Comparison of ENCODE assay signal across 13 mouse cellular contexts in genomic region chr12:102432238-102432637, GRCm38 (mm10). TPM values are rescaled to one million over a fixed set of nuclear protein-coding genes. Genes with fewer than 3 reads are reported as not detected.
DNase-seq lines count a peak whose midpoint lies in the region; TF ChIP-seq lines count a peak whose summit lies in the region.
"Had no signal": no experiment of that assay in that cellular context is flagged by ENCODE, and none has a peak within 500 bp of the region (broad histone marks: within the 10 kb centered on the region; RNA-seq: fewer than 3 reads in every experiment).

No protein-coding gene starts in this region.

- H3K4me3 ChIP-seq in heart, embryonic 10.5 days: no peak overlapping the region
- no peak overlapping the region for H3K4me3 ChIP-seq in kidney, adult 2 months (ENCODE audit: insufficient read depth, low read depth, low read length)
- H3K4me3 ChIP-seq: layer of hippocampus, adult 2 months; limb, embryonic 12.5 days; liver, embryonic 15.5 days had no signal

- H3K36me3 ChIP-seq in heart, embryonic 10.5 days: peaks cover 2% of the 10 kb centered on the region; the same call in 1 of the 2 replicates
- no peaks in the 10 kb centered on the region for H3K36me3 ChIP-seq in kidney, adult 2 months (ENCODE audit: control insufficient read depth, insufficient read depth, low read length)
- H3K36me3 ChIP-seq: G1E; limb, embryonic 12.5 days; liver, embryonic 15.5 days had no signal

- DNase-seq in heart, embryonic 10.5 days (ENCODE audit: low spot score): no peak
- DNase-seq in heart, adult 9 months (ENCODE audit: low spot score in 2 of 2): no peak
- DNase-seq in kidney, adult 2 months: peak; percentile 40
- no peak for DNase-seq in kidney, adult 11 months
- DNase-seq in adrenal gland, adult 8-10 months: peak; percentile 67
- peak; percentile 67 for DNase-seq in lung, postnatal 36 days
- DNase-seq in frontal cortex, postnatal 10 days (ENCODE audit: low spot score in 2 of 2): no peak
- DNase-seq: cerebellum, adult 9-11 months; forebrain, postnatal 0 days had no signal

- 71% methylated on average over 12 of the region's 12 CpGs for WGBS in heart, embryonic 10.5 days
- WGBS in kidney, adult 2 months: 66% methylated on average over 12 of the region's 12 CpGs

- H3K9me3 ChIP-seq in heart, embryonic 10.5 days: no peaks in the 10 kb centered on the region
- H3K9me3 ChIP-seq: G1E; limb, embryonic 12.5 days; liver, embryonic 15.5 days had no signal

- no peaks in the 10 kb centered on the region for H3K27me3 ChIP-seq in heart, embryonic 10.5 days (ENCODE audit: insufficient read depth, poor library complexity, severe bottlenecking)
- no peaks in the 10 kb centered on the region for H3K27me3 ChIP-seq in kidney, adult 2 months (replicated peaks; ENCODE audit: control insufficient read depth, insufficient read depth, low read length)
- H3K27me3 ChIP-seq: limb, embryonic 12.5 days; liver, embryonic 15.5 days had no signal

- TF ChIP-seq POLR2A in kidney, adult 2 months (IDR thresholded peaks at IDR 0.05; ENCODE audit: low read depth, low read length): no peak

- TF ChIP-seq CTCF in kidney, adult 2 months (conservative IDR thresholded peaks at IDR 0.05; ENCODE audit: insufficient read depth, insufficient read length, low read depth, low read length): no peak

- 0 out of 2 replicates have a peak overlapping the region, but pooled peaks have one; percentile 5 for H3K27ac ChIP-seq in heart, embryonic 10.5 days
- no peak overlapping the region for H3K27ac ChIP-seq in kidney, adult 2 months (ENCODE audit: insufficient read depth, low read depth, low read length)
- H3K27ac ChIP-seq: layer of hippocampus, adult 2 months; limb, embryonic 12.5 days; liver, embryonic 15.5 days had no signal

- H3K4me1 ChIP-seq in heart, embryonic 10.5 days: peaks cover 21% of the 10 kb centered on the region
- H3K4me1 ChIP-seq in kidney, adult 2 months (ENCODE audit: control insufficient read depth, insufficient read depth, low read length): peaks cover 10% of the 10 kb centered on the region; the same call in 1 of the 2 replicates
- H3K4me1 ChIP-seq: limb, embryonic 12.5 days had no signal

RNA-seq across cellular contexts. Expression of gene Lgmn, which starts 7.4 kb away (rescaled TPM):
- 84.4 and 111 TPM in 2 replicates for polyA plus RNA-seq in heart, embryonic 10.5 days (2016; fragmentation: Nextera tagmentation; extraction: Ambion mirVana)
- 1,163 and 1,191 TPM in 2 replicates for polyA plus RNA-seq in kidney, adult 2 months (2012; rRNA removed)
- total RNA-seq in adrenal gland, adult 8-10 months (2022): 100 to 1,000 TPM; 135 to 148 (median 141) TPM

RNA-seq across cellular contexts. Expression of gene Golga5, which starts 36.7 kb away (rescaled TPM):
- 25.7 and 26.1 TPM in 2 replicates for polyA plus RNA-seq in heart, embryonic 10.5 days (2016; fragmentation: Nextera tagmentation; extraction: Ambion mirVana)
- 12.8 and 14.8 TPM in 2 replicates for polyA plus RNA-seq in kidney, adult 2 months (2012; rRNA removed)
- 10 to 100 TPM; 37.1 to 48.4 (median 40.7) TPM for total RNA-seq in adrenal gland, adult 8-10 months (2022)

Comparison
In these comparisons a context has a peak if more than half of its experiments do, and no peak if none do; other contexts are left out.
1. DNase-seq: peak in kidney, adult 2 months (single experiment), adrenal gland, adult 8-10 months (single experiment) and lung, postnatal 36 days (single experiment); none in heart, embryonic 10.5 days (single experiment), heart, adult 9 months (0 of 2), kidney, adult 11 months (single experiment) and frontal cortex, postnatal 10 days (0 of 2).
2. RNA of gene Lgmn, which starts 7.4 kb away (polyA plus RNA-seq): 1,163 to 1,191 TPM in kidney, adult 2 months; 84.4 to 111 TPM in heart, embryonic 10.5 days; every median in the first group is over 10 times any median in the second.